Mouse (Mus musculus) lung, postnatal 10 days (tissue): ENCODE measurements at regions not wholly inside any gene's neighbourhood (a gene's known extent, or its start where the extent isn't known, plus 50 kb on each side); places are given as distances from the start of the nearest gene placed in this dataset.
A peak's percentile ranks its signal among the peaks of the same experiment; 100 is the strongest.

Experiments
- DNase-seq: peaks from one replicate; pipeline ENCODE4 v3.0.0; 2021

DNA sequence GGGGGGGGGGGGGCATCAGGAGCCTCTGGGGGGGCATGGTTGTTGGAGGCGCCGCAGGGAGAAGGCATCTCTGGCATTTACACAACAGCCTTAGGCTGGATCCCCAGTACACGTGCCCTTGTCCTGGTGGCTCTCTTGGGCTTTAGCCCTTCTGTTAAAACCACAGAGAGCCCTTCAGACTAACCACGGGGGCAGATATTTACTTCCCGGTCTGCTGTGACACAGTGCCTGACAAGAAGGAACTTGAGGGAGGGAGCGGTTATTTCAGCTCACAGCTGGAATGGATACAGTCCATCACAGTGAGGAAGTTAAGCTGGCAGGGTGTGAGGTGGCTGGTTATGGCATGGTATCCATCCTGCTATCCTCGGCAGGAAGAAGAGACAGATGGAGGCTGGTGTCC, 71.0 kb upstream of the Gm11733 start:
- peak; percentile 28 for DNase-seq

DNA sequence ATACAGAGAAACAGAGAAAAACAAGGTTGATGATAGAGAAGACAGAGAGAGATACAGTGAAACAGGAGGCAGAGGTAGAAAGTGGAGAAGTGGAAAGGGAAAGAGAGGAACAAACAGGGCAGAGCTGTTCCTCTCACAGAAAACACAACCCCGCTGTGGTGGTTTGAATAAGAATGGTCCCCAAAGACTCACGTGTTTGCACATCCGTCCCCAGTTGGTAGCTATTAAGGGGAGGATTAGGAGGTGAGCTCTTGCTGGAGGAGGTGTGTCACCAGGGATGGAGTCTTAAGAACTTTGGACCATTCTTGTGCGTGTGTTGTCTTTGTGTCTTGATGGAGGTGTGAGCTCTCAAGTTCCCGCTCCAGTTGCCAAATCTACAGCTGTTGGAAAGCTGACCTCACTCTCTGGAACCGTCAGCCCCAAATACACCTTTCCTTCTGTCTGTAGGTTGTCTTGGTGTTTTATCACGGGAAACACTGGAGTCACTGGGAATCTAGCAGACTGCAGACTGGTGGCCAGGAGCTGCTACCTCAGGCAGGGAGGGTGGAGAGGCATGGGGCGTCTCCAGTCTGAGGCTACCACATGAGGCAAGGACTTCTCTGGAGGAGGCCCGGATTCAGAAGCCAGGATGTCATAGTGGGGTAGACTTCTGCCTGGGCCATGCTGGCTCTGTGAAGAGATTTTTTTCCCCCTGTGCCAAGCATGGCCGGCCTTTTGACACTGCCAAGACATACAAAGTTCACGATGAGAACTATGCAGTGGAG, 70.0 kb upstream of the Gm11733 start:
- DNase-seq, result no peak

DNA sequence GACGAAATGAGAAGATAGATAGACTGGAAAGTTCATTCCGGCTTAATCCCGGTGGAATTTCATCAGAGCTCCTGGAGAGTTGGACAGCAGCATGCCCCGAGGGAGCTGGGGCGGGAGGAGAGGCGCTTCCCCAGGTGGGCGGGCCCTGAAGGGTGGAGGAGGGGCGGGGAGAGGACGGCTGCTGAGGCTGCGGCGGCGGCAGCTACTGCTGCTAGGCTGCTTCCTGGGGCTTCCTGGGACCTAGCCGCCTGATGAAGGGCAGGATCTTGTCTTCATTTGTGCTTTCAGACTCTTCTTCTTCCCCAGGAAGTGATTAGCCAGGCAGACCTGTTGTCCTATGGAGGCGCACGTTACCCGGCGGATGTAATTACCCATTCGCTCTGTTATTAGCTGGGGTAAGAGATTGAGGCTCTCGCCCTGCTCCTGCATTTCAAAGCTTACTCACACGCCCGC, 69.3 kb upstream of the Gm11733 start:
- peak; percentile 71 for DNase-seq

DNA sequence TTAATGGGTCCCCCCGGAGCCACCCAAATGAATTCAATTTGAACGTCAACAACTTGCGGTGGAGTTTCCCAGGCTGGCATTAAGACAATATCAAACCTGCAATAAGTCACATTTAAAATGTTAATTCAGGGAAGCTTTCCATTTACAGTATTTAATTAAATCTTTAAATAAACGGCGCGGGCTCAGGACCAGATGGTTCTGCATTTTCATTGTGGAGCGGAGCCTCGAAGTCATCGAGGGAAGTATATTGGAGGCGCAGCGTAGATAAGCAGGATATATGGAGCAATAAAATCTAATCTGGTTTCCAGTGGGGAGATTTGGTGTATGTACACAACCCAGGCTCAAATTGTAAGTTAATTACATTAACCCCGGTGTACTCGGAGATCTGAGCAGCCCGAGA, 68.7 kb upstream of the Gm11733 start:
- DNase-seq, result no peak

DNA sequence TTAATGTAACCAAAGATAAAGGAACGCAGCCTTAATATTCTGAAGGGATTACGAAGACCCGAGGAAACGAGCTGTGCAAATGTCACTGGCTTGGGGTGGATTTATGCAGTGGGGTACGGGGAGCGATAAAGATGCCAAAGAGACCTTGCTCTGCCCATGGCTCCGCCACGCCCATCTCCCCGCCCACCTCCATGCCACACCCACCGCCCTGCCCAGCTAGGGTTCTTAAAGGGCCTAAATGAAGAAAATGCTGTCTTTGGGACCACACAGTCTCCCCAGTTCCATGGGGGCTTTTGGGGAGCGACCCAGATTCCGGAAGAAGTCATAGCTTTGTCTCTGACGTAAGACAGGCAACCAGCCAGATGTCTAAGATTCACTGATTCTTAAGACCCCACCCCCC, 68.2 kb upstream of the Gm11733 start:
- peak; percentile 50 for DNase-seq

DNA sequence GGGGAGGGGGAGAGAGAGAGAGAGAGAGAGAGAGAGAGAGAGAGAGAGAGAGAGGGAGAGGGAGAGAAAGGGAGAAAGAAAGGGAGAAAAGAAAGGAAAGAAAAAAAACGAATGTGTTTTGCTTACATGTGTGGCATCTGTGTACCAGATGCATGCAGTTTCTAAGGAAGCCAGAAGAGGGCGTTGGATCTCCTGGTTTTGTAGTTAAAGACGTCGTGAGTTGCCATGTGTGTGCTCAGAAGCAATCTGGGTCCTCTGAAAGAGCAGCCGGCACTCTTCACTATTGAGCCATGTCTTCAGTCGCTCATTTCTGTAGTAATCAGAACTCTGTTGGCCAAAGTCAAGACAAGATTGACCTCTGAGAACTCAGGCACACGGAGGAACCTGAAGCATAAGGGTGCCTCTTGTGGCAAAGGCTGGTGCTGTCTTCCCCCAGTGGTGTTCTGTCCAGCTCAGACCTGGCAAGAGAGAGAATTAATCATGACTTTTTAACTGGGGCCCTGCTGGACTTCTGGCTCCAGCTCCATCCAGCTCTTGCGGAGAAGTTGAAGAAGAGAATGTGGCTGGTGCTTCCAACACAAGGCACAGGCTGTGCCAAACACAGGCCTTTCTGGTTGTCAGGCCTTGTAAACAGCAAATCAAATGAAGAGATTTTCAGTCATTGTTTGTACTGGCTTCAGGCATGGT, 67.0 kb upstream of the Gm11733 start:
- DNase-seq, result no peak

DNA sequence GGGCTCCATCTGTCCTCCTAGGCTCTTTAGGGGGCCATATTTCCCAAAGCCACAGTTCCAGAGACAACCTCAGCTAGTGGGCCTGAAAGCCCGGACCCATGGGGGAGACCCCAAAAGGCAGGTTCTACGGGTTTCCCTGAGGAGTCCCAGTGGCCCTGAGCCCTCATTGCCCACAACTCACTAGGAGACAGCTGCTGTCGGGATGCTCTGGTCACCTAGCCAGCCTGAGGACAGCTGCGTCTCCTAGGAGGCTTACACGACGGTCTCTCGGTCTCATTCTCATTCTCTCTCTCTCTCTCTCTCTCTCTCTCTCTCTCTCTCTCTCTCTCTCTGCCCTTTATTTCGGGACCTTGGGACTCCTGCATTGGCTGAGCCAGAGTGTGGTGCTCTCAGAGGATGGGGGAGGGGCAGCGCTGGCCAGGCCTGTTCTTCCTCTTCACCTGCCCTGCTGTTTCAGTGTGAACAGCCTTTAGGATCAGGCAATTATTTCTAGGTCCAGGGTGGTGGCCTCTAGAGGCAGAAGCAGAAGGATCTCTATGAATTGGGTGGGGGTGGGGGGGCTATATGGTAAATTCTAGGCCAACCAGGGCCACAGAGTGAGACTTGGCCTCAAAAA, 66.1 kb upstream of the Gm11733 start:
- DNase-seq, result no peak

DNA sequence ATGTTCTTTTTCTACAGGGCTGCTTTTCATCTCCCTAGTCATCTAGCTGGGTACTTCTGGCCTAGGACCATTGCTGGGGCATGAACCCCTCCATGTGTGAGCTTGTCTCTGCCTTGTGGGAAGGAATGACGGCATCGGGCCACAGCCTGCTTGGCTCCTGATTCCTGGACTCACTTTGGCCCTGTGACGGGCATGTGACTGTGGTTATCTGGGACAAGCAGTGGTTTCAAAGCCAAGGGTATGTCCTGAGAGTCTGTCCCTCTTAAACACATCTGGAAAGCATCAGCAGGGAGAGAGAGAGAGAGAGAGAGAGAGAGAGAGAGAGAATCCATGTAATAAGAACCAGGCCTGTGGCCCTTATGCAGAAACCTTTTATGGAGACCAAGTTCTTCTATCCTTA, 65.2 kb upstream of the Gm11733 start:
- no peak for DNase-seq

DNA sequence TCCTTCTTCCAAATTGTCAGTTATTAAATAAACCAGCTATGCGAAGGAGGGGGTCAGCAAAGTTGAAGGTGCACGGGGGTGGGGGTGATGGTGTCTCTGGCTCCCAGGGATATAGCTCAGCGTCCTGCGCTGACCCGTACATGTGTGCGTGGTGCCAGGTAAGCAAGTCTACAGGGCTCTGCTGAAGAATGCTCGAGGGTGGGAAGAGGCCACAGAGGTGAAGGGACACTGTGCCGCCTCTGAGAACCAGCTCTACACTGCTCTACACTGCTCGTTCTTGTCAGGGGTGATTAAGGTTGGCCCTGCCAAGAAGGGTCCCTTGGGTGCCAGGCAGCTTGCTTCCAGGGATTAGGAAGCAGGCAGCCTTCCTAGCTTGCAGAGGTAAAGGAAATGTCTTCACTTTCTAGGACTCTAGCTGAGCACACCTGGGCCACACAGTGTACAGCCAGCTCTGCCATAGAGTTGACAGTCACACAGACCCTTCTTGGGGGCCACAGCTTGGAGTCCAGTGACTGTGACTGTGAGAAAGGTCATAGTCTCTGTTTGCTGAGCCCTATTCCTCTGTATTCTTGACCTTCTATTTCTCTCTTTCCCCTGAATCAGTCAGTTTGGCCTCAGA, 64.7 kb upstream of the Gm11733 start:
- DNase-seq, result no peak

DNA sequence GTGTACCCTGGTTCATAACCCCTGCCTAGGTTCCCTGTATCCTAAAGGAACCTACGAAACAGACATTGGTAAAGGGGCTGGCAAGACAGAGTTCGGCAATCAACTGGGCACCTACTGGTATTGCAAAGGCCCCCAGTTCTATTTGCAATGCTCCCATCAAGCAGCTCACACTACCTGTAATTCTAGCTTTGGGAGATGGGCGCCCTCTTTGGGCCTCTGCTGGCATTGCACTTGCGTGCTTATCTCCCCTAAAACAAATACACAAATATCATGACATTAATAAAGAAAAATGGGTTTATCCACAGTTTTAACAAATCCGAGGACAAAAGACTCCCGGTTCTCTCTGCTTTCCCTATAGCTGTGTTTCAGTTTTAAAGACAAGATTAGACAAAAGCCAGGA, 61.5 kb upstream of the Gm11733 start:
- no peak for DNase-seq

DNA sequence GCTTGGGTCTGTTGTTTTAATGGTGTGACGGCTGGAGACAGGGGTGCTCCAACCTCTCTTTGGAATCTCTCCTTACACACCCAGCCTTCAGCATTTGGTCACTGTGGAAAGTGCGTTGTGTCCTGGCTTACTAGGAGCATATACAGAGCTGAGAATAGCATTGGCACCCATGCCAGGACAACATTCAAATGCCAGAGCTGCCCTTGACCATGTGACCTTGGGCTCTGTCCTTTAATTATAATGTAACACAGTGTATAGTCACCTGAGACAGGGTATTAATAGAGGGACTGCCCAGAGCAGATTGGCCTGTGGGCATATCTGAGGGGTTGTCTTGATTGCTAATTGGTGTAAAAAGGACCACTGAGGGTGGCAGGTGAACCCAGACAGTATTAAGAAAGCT, 60.7 kb upstream of the Gm11733 start:
- no peak for DNase-seq

DNA sequence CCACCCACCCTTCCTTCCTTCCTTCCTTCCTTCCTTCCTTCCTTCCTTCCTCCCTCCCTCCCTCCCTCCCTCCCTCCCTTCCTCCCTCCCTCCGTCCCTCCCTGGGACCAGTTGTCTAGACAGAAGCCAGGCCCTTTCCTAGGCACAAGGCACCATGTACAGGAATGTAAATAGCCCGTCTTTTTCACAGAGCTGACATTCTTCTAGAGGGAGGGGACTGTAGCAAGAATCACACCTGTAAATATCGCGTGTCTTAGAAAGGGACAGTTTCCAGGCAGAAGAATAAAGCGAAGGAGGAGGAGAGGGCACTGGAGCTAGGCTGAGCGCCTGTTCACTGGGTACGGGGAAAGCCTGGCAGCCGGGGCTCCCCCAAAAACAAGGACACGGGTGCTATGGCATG, 58.7 kb upstream of the Gm11733 start:
- no peak for DNase-seq

DNA sequence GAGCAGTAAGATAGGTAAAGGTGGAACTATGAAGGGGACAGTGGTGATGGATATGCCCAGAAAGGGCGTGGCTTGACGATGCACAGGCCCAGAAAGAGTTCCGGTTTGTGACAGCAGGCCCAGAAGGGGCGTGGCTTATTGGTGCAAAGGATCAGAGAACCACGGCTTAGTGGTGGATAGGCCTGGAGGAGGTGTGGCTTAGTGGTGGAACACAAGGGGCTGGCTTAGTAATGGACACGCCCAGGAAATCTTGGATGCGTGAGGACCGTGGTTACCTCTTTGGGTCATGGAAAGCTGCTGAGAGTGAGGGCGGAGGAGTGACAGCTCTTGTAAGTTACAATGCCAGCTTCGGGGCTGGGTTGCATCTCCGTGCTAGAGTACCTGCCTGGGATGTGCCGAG, 58.2 kb upstream of the Gm11733 start:
- DNase-seq, result peak; percentile 38

DNA sequence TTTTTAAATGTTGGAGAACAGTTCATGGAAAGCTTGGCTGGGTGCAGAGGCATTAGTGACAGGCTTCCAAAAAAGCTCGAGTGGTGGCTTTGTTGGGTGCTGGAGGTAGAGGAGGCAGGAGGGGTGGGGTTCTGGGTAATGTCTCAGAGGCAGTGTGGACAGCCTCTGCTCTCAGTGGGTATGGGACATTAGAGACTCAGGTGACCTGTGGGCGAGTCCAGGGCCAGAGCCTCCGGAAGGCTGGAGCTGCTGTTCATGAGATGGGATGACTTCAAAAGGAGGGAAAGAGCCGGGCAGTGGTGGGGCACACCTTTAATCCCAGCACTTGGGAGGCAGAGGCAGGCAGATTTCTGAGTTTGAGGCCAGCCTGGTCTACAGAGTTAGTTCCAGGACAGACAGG, 57.5 kb upstream of the Gm11733 start:
- DNase-seq, result no peak

DNA sequence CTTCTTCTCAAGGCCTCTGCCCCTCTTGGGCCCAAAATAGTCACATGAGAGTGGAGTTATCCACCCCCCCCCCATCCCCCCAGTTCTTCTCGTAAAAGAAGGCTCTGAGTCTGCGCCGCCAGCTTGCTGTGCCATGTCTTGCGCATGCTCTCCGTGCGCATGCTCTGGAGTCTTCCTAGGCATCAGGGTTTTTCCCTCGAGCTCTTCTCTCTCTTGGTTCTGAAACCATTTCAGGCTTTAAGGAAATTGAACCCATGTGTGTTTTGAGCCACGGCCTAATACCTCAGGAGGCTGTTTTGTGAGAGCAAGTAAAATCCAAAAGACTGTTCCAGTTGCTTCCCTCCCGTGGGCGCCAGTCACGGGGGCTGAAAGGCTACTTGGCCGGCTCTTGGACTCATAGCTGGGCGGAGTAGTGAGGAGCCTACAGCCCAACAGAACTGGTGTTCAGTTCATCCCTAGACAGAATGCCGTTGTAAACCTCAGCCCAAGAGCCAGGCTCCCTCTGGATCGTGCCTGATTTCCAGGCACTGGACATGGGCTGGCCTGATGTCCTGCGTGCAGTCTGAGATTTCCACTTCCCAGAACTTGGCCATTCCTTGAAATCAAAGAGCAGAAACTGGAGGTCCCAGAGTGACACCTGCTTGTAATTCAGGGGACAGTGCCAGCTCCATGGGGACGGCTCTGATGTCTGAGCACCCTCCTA, 56.2 kb upstream of the Gm11733 start:
- no peak for DNase-seq

DNA sequence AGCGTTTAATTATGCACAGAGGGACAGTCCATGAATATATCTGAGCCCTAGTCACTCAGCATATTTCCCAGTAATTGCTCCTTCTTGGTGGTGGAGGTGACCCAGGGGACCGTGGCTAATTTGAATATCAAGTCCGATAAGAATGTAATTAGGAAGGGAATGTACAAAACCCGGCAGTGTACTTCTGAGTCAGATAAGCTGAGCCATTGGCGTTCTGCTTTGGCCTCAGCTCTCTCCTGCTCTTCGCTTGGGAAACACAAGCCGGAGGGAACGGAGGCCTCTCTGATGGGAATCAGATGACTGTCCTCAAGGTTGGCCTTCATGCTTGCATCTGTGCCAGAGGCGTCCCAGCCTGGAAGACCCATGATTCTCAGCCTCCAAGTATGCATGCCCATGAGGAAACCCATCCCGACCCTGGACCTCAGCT, 54.8 kb upstream of the Gm11733 start:
- no peak for DNase-seq

DNA sequence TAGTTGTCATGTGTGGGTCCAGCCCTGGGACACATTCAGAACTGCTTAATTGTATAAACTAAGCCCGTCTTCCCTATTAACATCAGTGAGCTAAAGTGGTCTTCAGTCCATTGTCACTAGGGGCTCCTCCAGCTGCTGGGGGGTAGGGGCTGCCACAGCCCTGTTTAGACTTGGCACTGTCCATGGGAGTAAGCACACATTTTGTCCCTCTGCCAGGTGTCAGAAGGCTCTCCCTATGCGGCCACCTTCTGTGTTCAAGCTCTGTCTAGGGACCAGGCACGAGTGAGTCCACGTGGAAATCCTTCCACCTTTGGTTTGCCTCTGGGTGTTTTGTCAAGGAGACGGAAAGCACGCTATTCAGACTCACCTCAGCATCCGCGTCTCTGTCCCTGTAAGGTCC, 54.3 kb upstream of the Gm11733 start:
- DNase-seq, result no peak

DNA sequence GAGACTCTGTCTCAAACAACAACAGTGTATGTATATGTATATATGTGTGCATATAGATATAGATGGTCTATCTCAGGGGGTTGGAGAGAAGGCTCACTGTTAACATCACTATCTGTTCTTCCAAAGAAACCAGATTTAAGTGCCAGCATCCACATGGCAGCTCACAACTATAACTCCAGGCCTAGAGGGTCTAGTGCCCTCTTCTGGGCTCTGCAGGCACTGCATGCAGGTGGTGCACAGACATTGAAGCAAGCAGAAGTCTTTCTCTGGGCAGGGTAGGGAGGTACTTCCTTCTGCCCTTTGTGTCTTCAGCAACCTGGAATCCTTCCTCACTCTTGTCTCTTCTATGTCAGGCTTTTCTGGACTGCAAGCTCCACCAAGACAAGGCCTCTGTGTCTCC, 50.1 kb upstream of the Gm11733 start:
- DNase-seq, result no peak
